Mouse (Mus musculus): Measurements from ENCODE around the gene Uck1.

DNA sequence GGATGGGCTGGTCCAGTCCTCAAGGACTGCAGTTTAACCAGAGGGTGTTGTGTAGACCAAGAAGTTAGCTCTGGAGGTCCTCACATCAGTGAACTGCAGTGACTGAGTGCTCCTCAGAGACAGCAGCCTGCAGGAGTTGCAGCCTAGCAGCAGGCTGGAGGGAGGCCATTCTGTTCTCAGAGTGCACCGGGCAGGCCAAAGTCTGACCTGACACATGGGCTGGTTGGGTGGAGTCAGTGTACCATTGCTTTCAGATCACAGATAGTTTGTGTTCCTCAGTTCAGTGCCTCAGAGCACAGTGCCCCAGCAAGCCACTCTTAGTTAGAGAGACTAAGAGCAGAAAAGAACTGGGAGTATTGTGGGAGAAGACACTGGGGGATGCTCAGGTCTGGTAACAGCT, 52.3 kb downstream of the Uck1 start:
- no peak for TF ChIP-seq CTCF (IDR thresholded peaks at IDR 0.05; ENCODE audit: low read depth)
- TF ChIP-seq EP300 (IDR thresholded peaks at IDR 0.05; ENCODE audit: low read depth): no peak
